Mouse (Mus musculus) stomach, postnatal 0 days (tissue): ENCODE results near the gene Cldn14. TPM values are rescaled to one million over a fixed set of nuclear protein-coding genes. Genes with fewer than 3 reads are reported as not detected.
A peak's percentile ranks its signal among the peaks of the same experiment; 100 is the strongest.
"Not testable (repeated sequence)": the region's sequence is repeated elsewhere in the genome, so short reads cannot be mapped to it uniquely, and the experiment has no call there.

Experiments used
- ATAC-seq: fragments of 200-750 bp; cut with Nextera tagmentation; 2 replicates; pipeline ENCODE4 v1.8.0; 2017; ENCODE audit not compliant: low FRiP score, low TSS enrichment
- DNase-seq: peaks from one replicate; pipeline ENCODE4 v3.0.0-alpha.2; 2016; ENCODE audit warnings: low spot score
- H3K27ac ChIP-seq: fragments of 300-500 bp; sonication (generic); replicated peaks from 2 replicates; pipeline ENCODE4 v1.5.1; 2014; ENCODE audit warnings: mild to moderate bottlenecking, control low read depth
- H3K27me3 ChIP-seq: fragments of 300-500 bp; sonication (generic); 2 replicates; pipeline ENCODE4 v1.6.1; 2014; ENCODE audit warnings: low read length; ENCODE audit not compliant: control insufficient read depth, insufficient read depth
- H3K36me3 ChIP-seq: fragments of 300-500 bp; sonication (generic); 2 replicates; pipeline ENCODE4 v1.6.1; 2014; ENCODE audit warnings: low read length, mixed read lengths; ENCODE audit not compliant: control insufficient read depth, insufficient read depth
- H3K4me1 ChIP-seq: fragments of 300-500 bp; sonication (generic); replicated peaks from 2 replicates; pipeline ENCODE4 v1.6.1; 2014; ENCODE audit warnings: antibody characterized with exemption; ENCODE audit not compliant: control insufficient read depth, insufficient read depth
- H3K4me2 ChIP-seq: fragments of 300-500 bp; sonication (generic); replicated peaks from 2 replicates; pipeline ENCODE4 v1.6.1; 2014; ENCODE audit warnings: low read depth, mild to moderate bottlenecking, control low read depth, moderate library complexity
- H3K4me3 ChIP-seq: fragments of 300-500 bp; sonication (generic); 2 replicates; pipeline ENCODE4 v1.5.1; 2014; ENCODE audit warnings: low read depth, low read length, control low read depth
- H3K9ac ChIP-seq: fragments of 300-500 bp; sonication (generic); 2 replicates; pipeline ENCODE4 v1.6.1; 2014; ENCODE audit warnings: mild to moderate bottlenecking, low read length, control low read depth, mixed read lengths
- H3K9me3 ChIP-seq: fragments of 300-500 bp; sonication (generic); 2 replicates; pipeline ENCODE4 v1.6.1; 2016; ENCODE audit warnings: low read length; ENCODE audit not compliant: control insufficient read depth
- CTCF ChIP-seq: IDR thresholded peaks from 2 replicates; pipeline ENCODE4 v1.5.1; 2016; ENCODE audit warnings: antibody characterized with exemption, low read depth, mild to moderate bottlenecking, moderate library complexity
- EP300 ChIP-seq: optimal IDR thresholded peaks from 2 replicates; pipeline ENCODE3; 2016; ENCODE audit warnings: antibody characterized with exemption
- WGBS: fragments of 180-500 bp; shearing (Covaris S2); extraction: QIAGEN DNeasy Blood & Tissue Kit; methylation state at CpG from one replicate; pipeline ENCODE4 v1.1.7; 2014; 5-methylcytosine and 5-hydroxymethylcytosine counted together
- polyA plus RNA-seq: library from polyadenylated mRNA; unstranded; fragments of >200 nt; fragmentation: Nextera tagmentation; extraction: Ambion mirVana; gene quantifications from 2 replicates; pipeline ENCODE4 v1.2.1, GENCODE M21; 2015

The Cldn14 gene
- polyA plus RNA-seq, 1 experiment from 2014 or later, result 0.10 TPM

DNA sequence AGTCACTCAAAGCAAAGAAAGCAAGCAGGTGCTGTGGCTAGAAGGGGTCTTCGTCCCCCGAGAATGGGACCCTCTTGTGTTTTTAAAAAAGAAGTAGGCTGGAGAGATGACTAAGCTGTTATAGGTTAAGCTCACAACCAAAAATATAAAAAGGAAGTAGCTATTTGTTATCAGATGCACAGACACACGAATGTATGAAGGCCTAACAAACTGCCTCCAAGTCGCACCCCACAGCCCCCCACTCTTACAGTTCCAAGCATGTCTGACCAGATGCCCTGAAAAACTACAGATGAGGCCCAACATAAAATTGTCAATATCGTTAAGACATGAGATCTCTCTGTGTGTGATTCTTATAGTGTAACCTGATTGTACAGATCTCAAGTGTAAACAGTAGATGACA is 23.6 kb upstream of the Cldn14 start:
- Histone ChIP-seq H3K4me2 (no peak overlapping the region), H3K4me1 (no peaks in the 10 kb centered on the region), H3K9ac (no peak overlapping the region), H3K27ac (no peak overlapping the region), H3K9me3 (no peaks in the 10 kb centered on the region), H3K36me3 (no peaks in the 10 kb centered on the region), H3K4me3 (no peak overlapping the region), H3K27me3 (no peaks in the 10 kb centered on the region)
- no peak for DNase-seq
- 77% methylated on average over 5 of the region's 5 CpGs for WGBS
- ATAC-seq, result no peak
- TF ChIP-seq CTCF, result no peak
- no peak for TF ChIP-seq EP300

DNA sequence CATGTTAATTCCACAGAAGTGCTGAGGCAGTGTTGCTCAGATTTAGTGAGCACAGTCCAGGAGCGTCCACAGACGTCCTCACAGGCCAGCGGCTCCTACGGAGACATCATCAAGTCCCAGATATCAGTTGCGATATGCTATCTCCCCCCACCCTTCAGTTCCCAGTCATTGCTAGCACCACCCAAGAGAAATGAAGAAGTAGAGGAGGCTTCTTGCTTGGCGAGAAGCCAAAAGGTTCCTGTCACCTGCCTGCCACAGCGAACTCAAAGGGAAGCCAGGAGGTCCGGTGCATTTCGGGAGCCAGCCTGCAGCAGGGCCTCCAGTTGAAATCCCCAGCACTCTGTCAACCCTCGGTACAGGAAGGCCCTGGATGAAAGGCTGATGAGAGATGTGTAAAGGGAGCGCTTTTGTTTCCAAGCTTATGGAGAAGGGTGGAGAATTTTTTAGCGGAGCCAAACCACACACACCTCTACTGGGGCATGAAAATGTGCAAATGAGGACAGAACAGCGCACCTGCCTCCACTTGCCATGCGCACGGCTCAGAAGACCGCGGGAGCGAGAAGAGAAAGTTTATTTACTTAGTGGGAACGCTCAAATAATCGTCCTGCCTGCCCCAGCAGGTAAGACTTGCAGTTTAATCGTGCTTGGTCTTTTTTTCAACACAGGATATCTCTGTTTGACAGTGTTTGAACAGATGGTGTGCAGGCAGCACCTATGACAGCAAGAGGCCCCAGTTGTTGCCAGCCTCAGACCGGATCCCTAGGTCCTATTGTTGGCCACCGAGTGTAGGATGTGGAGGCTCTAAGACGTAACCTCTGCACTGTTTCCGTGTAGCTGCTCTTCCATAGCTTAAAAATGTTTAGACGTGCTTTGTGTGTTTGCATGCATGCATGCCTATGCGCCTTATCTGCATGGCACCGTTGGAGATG is 15.0 kb upstream of the Cldn14 start:
- no peaks in the 10 kb centered on the region for H3K9me3 ChIP-seq
- H3K4me1 ChIP-seq, result no peaks in the 10 kb centered on the region
- WGBS, result 39% methylated on average over 28 of the region's 28 CpGs
- no peaks in the 10 kb centered on the region for H3K36me3 ChIP-seq
- H3K9ac ChIP-seq, result no peak overlapping the region
- DNase-seq (no peak), ATAC-seq (peak; percentile 43; the same call in 1 of the 2 replicates)
- TF ChIP-seq CTCF, result no peak
- TF ChIP-seq EP300, result peak; percentile 39
- H3K4me2 ChIP-seq, result peak overlapping the region; percentile 11; the same call in 1 of the 2 replicates
- H3K27ac ChIP-seq, result peak overlapping the region; percentile 5
- no peaks in the 10 kb centered on the region for H3K27me3 ChIP-seq
- H3K4me3 ChIP-seq, result no peak overlapping the region

DNA sequence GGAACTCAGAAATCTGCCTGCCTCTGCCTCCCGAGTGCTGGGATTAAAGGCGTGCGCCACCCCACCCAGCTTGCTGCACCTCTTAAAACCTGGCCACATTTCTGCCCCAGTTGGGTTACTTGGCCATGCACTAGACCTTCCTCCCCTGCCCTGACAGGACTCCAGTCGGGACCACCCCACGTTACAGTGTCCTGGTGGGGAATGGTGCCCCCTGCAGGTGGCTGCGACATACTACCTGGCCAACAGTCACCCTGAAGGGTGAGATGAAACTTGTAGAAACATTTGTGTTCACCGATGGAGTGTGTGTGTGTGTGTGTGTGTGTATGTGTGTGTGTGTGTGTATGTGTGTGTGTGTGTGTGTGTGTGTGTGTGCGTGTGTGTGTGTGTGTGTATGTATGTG is 11.1 kb upstream of the Cldn14 start:
- not testable (repeated sequence) for H3K27me3 ChIP-seq, H3K4me1 ChIP-seq, H3K27ac ChIP-seq, H3K4me2 ChIP-seq, H3K9me3 ChIP-seq, DNase-seq, H3K36me3 ChIP-seq, H3K9ac ChIP-seq, H3K4me3 ChIP-seq, ATAC-seq
- WGBS, result 70% methylated on average over 8 of the region's 8 CpGs
- TF ChIP-seq CTCF, result peak; percentile 35

DNA sequence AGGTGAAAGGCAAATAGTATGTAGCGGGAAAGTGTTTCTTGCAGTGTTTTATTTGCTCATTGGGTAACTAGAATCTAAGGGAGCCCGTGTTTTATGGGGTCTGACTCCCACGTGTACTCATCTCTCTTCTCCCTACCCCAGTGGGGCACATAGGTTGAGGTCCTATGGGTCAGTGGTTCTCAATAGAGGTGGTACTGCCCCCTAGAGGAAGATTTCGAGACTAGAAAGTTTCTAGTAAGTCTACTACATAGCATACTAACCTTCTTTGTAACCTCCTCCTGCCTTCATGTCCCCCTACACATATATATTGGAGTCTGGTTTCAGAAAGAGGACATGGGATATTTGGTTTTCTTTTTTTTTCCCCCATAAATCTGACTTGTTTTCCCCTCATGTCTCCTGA is 9.3 kb upstream of the Cldn14 start:
- 72% methylated on average over 4 of the region's 4 CpGs for WGBS
- DNase-seq (no peak), ATAC-seq (no peak)
- Histone ChIP-seq H3K27me3 (no peaks in the 10 kb centered on the region), H3K9me3 (no peaks in the 10 kb centered on the region), H3K27ac (no peak overlapping the region), H3K9ac (no peak overlapping the region), H3K36me3 (no peaks in the 10 kb centered on the region), H3K4me1 (no peaks in the 10 kb centered on the region), H3K4me2 (no peak overlapping the region), H3K4me3 (no peak overlapping the region)
- TF ChIP-seq EP300, result no peak
- TF ChIP-seq CTCF, result no peak

DNA sequence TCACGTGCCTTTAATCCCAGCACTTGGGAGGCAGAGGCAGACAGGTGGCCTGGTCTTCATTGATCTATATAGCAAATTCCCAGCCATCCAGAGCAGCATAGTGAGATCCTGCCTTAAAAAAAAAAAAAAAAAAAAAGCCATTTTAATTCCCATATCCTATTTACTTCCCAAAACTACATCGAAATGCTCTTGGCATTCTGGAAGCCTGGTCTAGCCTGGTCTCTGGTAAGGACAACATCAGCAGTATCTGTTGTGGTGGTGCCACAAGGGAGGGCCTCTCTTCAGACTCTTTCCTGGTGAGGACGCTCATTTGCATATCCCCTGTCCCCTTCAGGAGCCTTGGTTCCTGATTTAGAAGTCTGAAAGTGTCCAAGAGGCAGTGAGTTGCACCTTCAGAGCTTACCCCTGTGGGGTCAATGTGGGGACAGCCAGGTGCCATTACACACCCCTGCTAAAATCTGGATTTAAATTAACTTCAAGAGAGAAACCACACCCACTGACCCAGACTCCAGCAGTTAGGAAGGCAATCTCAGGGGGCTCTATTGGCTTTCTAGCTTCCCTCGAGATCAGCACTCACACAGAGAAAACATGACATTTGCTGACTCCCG is 6.0 kb upstream of the Cldn14 start:
- ATAC-seq, result no peak
- 86% methylated on average over 5 of the region's 5 CpGs for WGBS

DNA sequence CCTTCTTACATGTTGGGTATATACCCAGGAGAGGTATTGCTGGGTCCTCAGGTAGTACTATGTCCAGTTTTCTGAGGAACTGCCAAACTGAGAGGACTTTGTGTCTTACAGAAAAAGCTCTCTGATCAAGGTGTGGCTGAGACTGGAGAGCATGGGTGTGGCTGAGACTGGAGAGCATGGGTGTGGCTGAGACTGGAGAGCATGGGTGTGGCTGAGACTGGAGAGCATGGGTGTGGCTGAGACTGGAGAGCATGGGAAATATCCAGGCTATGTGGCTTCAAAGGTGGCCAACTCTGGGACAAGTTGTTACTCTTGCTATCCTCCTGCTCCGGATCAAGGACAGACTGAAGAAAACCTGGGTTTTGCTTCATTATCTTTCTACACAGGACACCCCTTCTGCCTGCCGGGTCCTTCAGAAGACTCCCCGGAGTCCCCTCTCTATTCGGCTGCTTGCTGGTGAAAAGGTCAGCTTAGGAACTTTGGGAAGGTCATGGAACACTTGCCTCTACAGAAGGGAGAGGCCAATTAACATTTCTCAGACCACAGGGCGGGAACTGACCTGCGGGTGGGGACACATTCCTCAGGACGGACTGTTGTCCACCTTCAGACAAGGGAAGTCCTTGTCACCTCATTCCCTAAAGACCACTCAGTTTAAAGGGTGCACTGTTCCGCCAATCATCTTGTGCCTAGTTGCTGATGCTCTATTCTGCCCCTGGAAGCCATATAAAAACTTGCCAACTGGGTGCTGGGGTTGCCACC is 4.9 kb upstream of the Cldn14 start:
- not testable (repeated sequence) for H3K36me3 ChIP-seq, H3K9me3 ChIP-seq, H3K4me2 ChIP-seq, H3K27ac ChIP-seq, H3K4me1 ChIP-seq, H3K4me3 ChIP-seq, DNase-seq, H3K9ac ChIP-seq, H3K27me3 ChIP-seq
- peak; percentile 67 for ATAC-seq
- 75% methylated on average over 8 of the region's 8 CpGs for WGBS

More for the DNA sequence above, 6.0 kb upstream of the Cldn14 start:
- Histone ChIP-seq H3K27me3 (no peaks in the 10 kb centered on the region), H3K9ac (no peak overlapping the region), H3K27ac (no peak overlapping the region), H3K4me2 (no peak overlapping the region), H3K4me1 (no peaks in the 10 kb centered on the region), H3K36me3 (no peaks in the 10 kb centered on the region), H3K4me3 (no peak overlapping the region), H3K9me3 (no peaks in the 10 kb centered on the region)
- no peak for DNase-seq
- TF ChIP-seq EP300, result no peak
- no peak for TF ChIP-seq CTCF
